Mouse (Mus musculus) liver, embryonic 14.5 days (tissue): ENCODE measurements around the gene Gab2. TPM values are rescaled to one million over a fixed set of nuclear protein-coding genes. Genes with fewer than 3 reads are reported as not detected.

Source experiments
- ATAC-seq: fragments of 200-750 bp; cut with Nextera tagmentation; 2 replicates; pipeline ENCODE4 v1.8.0; 2017; ENCODE audit warnings: moderate number of reproducible peaks, mild to moderate bottlenecking, moderate library complexity; ENCODE audit not compliant: insufficient read depth
- DNase-seq, 3 experiments: peaks; one replicate each; pipeline ENCODE4 v3.0.0-alpha.2; 2012 to 2013; ENCODE audit warnings: low read depth in 3 of 3, low spot score in 3 of 3
- H3K27ac ChIP-seq: fragments of 300-500 bp; sonication (generic); 2 replicates; pipeline ENCODE4 v1.5.1; 2014; ENCODE audit warnings: moderate library complexity, mild to moderate bottlenecking, control low read depth, inconsistent platforms
- H3K27me3 ChIP-seq: fragments of 300-500 bp; sonication (generic); 2 replicates; pipeline ENCODE4 v1.6.1; 2014; ENCODE audit warnings: mild to moderate bottlenecking, low read length, moderate library complexity; ENCODE audit not compliant: control insufficient read depth, insufficient read depth
- H3K36me3 ChIP-seq: fragments of 300-500 bp; sonication (generic); replicated peaks from 2 replicates; pipeline ENCODE4 v1.6.1; 2014; ENCODE audit warnings: low read depth; ENCODE audit not compliant: control insufficient read depth, insufficient read depth
- H3K4me1 ChIP-seq, 2 experiments: fragments of 200-500 bp in 1 of 2; fragments of 300-500 bp in 1 of 2; sonication (generic) in 1 of 2; replicated peaks; 2 replicates each; pipeline ENCODE4 v1.6.1; 2012 to 2014; ENCODE audit warnings: antibody characterized with exemption in 1 of 2, inconsistent platforms in 1 of 2, low read length in 1 of 2; ENCODE audit not compliant: control insufficient read depth in 2 of 2, insufficient read depth in 2 of 2
- H3K4me2 ChIP-seq: fragments of 300-500 bp; sonication (generic); 2 replicates; pipeline ENCODE4 v1.6.1; 2014; ENCODE audit warnings: low read depth, mild to moderate bottlenecking, control low read depth, moderate library complexity
- H3K4me3 ChIP-seq, 2 experiments: fragments of 200-500 bp in 1 of 2; fragments of 300-500 bp in 1 of 2; sonication (generic) in 1 of 2; 2 replicates each; pipeline ENCODE4 v1.5.1; 2012 to 2014; ENCODE audit warnings: low read depth in 2 of 2, low read length in 2 of 2, mild to moderate bottlenecking in 2 of 2, control low read depth in 1 of 2, inconsistent platforms in 1 of 2, moderate library complexity in 1 of 2; ENCODE audit not compliant: insufficient read depth in 1 of 2
- H3K9ac ChIP-seq: fragments of 300-500 bp; sonication (generic); replicated peaks from 2 replicates; pipeline ENCODE4 v1.6.1; 2014; ENCODE audit warnings: mild to moderate bottlenecking, control low read depth, moderate library complexity
- H3K9me3 ChIP-seq: fragments of 300-500 bp; sonication (generic); 2 replicates; pipeline ENCODE4 v1.6.1; 2016; ENCODE audit warnings: low read length, mixed read lengths; ENCODE audit not compliant: control insufficient read depth
- CTCF ChIP-seq: IDR thresholded peaks from 2 replicates; pipeline ENCODE4 v1.5.1; 2016; ENCODE audit warnings: antibody characterized with exemption, low read depth, control low read depth
- EP300 ChIP-seq: IDR thresholded peaks from 2 replicates; pipeline ENCODE4 v1.6.1; 2016; ENCODE audit warnings: antibody characterized with exemption, low read depth
- WGBS: fragments of 180-500 bp; shearing (Covaris S2); extraction: QIAGEN DNeasy Blood & Tissue Kit; methylation state at CpG from one replicate; pipeline ENCODE4 v1.1.7; 2014; ENCODE audit not compliant: insufficient replicate concordance; 5-methylcytosine and 5-hydroxymethylcytosine counted together
- polyA plus RNA-seq, 2 experiments: library from polyadenylated mRNA; depleted of rRNA in 1 of 2; stranded (reverse) in 1 of 2; unstranded in 1 of 2; fragments of >200 nt; fragmentation: Nextera tagmentation in 1 of 2; extraction: Ambion mirVana in 1 of 2; gene quantifications; 2 replicates each; pipeline versions ENCODE4 v1.2.1 to v1.2.3; 2012 to 2014

Gene Gab2
- polyA plus RNA-seq, 2 experiments, result 1.9 to 2.4 TPM

DNA sequence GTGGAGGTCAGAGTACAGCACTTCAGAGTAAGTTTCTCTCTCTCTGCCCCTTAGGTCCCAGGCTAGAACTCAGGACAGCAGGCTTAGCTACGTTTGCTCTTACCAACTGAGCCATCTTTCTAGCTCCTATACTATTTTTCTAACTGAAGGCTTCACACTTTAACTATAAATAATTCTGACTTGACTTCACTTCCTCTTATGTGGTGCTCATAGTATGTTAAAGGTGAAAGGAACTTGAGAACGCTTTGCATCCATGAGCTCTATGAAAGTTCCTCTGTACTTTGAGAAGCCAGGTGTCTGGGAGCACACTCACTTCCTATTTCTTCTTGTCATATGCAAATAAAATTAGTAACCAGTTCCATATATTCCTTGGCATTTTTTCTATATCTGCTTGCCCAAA lies 20.4 kb upstream of the Gab2 start:
- Histone ChIP-seq H3K36me3 (peaks cover 3% of the 10 kb centered on the region; the same call in 1 of the 2 replicates), H3K27ac (no peak overlapping the region), H3K9ac (no peak overlapping the region), H3K9me3 (no peaks in the 10 kb centered on the region), H3K4me3 (no peak overlapping the region), H3K27me3 (no peaks in the 10 kb centered on the region), H3K4me1 (no peaks in the 10 kb centered on the region), H3K4me2 (no peak overlapping the region)
- WGBS, result 76% methylated on average over 2 of the region's 2 CpGs
- TF ChIP-seq EP300 (no peak), CTCF (no peak)
- ATAC-seq (no peak), DNase-seq (no peak)

- no peak overlapping the region for H3K9ac ChIP-seq
- no peak overlapping the region for H3K27ac ChIP-seq
- no peak for TF ChIP-seq EP300
- no peak for TF ChIP-seq CTCF
- 49% methylated on average over 3 of the region's 3 CpGs for WGBS
- H3K36me3 ChIP-seq, result no peaks in the 10 kb centered on the region
- DNase-seq (no peak), ATAC-seq (peak; percentile 45; the same call in 1 of the 2 replicates)
- no peaks in the 10 kb centered on the region for H3K9me3 ChIP-seq
- H3K4me1 ChIP-seq, result peaks cover 4 to 7% of the 10 kb centered on the region in 2 experiments; a peak in 1 of 4 replicates
- H3K4me2 ChIP-seq, result no peak overlapping the region
- H3K27me3 ChIP-seq, result no peaks in the 10 kb centered on the region
- H3K4me3 ChIP-seq, result no peak overlapping the region
Observed at GRCm38 (mm10) chr7:97071512-97071911, 9.9 kb upstream of the Gab2 start.

DNA sequence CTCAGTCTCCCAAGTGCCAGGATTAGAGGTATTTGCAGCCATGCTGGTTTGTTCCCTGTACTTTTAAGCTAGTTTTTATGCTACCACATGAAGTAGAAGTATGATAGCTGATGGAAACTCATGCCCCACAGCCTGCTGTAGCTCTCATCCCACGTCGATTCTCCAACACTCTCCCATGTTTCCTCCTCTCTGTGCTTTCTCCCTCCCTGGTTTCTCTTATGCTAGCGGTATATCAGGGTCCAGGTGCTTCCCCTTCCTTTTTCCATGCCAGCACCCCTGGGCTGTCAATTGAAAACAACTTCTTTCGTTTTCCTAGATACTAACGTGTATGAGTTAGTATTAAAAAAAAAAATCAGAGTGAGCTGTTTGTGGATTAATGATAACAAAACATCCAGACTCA lies 9.3 kb upstream of the Gab2 start:
- no peak for DNase-seq
- WGBS, result 68% methylated on average over 5 of the region's 5 CpGs
- Histone ChIP-seq H3K4me2 (no peak overlapping the region), H3K4me1 (peaks cover 4 to 7% of the 10 kb centered on the region in 2 experiments; a peak in 2 of 4 replicates), H3K9me3 (no peaks in the 10 kb centered on the region), H3K4me3 (no peak overlapping the region), H3K27ac (no peak overlapping the region), H3K36me3 (no peaks in the 10 kb centered on the region), H3K27me3 (no peaks in the 10 kb centered on the region), H3K9ac (no peak overlapping the region)
- TF ChIP-seq CTCF (no peak), EP300 (no peak)
- ATAC-seq, result no peak

DNA sequence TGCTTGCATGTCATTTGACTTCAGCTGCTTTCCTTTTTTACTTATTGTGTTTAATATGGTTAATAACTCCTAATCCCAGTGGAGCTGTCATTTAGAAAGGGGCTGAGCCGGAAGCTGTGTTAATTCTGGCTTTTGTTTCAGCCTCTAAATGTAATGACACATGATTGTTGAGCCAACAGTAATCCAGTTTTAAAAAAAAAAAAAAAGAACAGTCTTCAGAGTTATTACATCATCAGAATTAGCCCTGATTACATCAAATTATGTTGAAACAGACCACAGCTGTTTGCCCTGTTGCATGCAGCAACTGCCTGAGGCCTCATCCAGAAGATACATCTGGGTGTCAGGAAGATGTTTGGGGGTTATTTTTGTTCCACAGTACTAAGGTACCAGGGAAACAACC lies 6.4 kb upstream of the Gab2 start:
- H3K27me3 ChIP-seq, result no peaks in the 10 kb centered on the region
- no peaks in the 10 kb centered on the region for H3K9me3 ChIP-seq
- no peak for TF ChIP-seq EP300
- no peak for TF ChIP-seq CTCF
- H3K4me1 ChIP-seq, result peaks cover 4 to 10% of the 10 kb centered on the region in 2 experiments; a peak in 3 of 4 replicates
- no peak for DNase-seq
- H3K4me3 ChIP-seq, result no peak overlapping the region
- 79% methylated on average over 1 of the region's 1 CpGs for WGBS
- H3K9ac ChIP-seq, result no peak overlapping the region
- no peak overlapping the region for H3K4me2 ChIP-seq
- no peaks in the 10 kb centered on the region for H3K36me3 ChIP-seq
- H3K27ac ChIP-seq, result no peak overlapping the region
- no peak for ATAC-seq

DNA sequence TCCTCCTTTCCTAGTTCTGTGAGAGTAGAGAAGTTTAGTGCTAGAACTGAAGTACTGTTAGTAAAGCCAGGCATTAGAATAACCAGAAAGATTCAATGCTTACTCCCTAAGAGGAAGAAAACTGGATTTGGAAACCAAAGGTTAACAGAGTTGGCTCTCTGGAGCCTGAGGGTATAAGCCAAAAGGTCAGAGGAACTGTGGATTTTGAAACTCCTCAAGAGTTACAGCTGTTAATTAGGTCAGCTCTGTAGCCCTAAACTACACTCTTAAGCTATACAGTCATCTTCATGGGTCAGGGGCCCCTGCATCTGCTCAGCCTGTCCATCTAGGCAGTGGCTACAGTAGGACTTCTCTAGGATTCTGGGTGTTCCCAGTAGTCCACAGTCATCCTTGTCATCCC lies 4.4 kb upstream of the Gab2 start:
- Histone ChIP-seq H3K27ac (no peak overlapping the region), H3K9me3 (no peaks in the 10 kb centered on the region), H3K4me1 (peaks cover 4 to 10% of the 10 kb centered on the region in 2 experiments; a peak in 3 of 4 replicates), H3K36me3 (no peaks in the 10 kb centered on the region), H3K27me3 (no peaks in the 10 kb centered on the region), H3K9ac (no peak overlapping the region), H3K4me2 (no peak overlapping the region), H3K4me3 (no peak overlapping the region)
- no peak for DNase-seq
- ATAC-seq, result no peak
- no peak for TF ChIP-seq CTCF
- TF ChIP-seq EP300, result no peak

DNA sequence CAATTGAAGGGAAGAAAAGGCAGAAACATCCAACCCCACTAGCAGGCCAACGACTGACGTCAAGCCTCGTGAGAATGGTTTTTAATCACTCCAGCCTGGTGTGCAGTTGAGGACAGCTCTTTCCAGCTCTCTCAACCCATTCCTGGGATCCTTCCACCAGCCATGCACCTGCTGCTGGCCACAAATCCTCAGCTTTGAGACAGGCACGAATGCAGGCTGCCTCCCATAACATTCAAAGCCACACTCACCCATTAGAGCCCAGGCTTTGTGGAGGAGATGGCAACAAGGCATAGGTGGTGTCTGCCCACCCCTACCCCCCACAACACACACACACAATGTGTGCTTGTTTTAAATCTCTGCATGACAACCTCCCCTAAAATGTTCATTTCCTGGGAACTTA lies 2.7 kb upstream of the Gab2 start:
- TF ChIP-seq CTCF, result no peak
- TF ChIP-seq EP300, result no peak
- no peak overlapping the region for H3K27ac ChIP-seq
- ATAC-seq, result no peak

More for the DNA sequence above, 2.7 kb upstream of the Gab2 start:
- no peak for DNase-seq
- Histone ChIP-seq H3K36me3 (no peaks in the 10 kb centered on the region), H3K4me1 (peaks cover 2 to 15% of the 10 kb centered on the region in 2 experiments), H3K9ac (no peak overlapping the region), H3K27me3 (no peaks in the 10 kb centered on the region), H3K9me3 (no peaks in the 10 kb centered on the region), H3K4me2 (no peak overlapping the region), H3K4me3 (no peak overlapping the region)
- 27% methylated on average over 4 of the region's 4 CpGs for WGBS
